Mouse (Mus musculus) lung, postnatal 0 days (tissue): ENCODE results near the gene Arhgap9. TPM values are rescaled to one million over a fixed set of nuclear protein-coding genes. Genes with fewer than 3 reads are reported as not detected.
A peak's percentile ranks its signal among the peaks of the same experiment; 100 is the strongest.

Experiments
- ATAC-seq: fragments of 200-750 bp; cut with Nextera tagmentation; 2 replicates; pipeline ENCODE4 v1.8.0; 2017; ENCODE audit warnings: moderate library complexity
- DNase-seq: peaks from one replicate; pipeline ENCODE4 v3.0.0-alpha.2; 2016; ENCODE audit warnings: low spot score
- H3K27ac ChIP-seq: fragments of 300-500 bp; sonication (generic); 2 replicates; pipeline ENCODE4 v1.5.1; 2014; ENCODE audit warnings: antibody characterized with exemption, mild to moderate bottlenecking, low read length, mixed read lengths
- H3K27me3 ChIP-seq: fragments of 300-500 bp; sonication (generic); replicated peaks from 2 replicates; pipeline ENCODE4 v1.6.1; 2014; ENCODE audit warnings: low read length, mixed read lengths; ENCODE audit not compliant: insufficient read depth
- H3K36me3 ChIP-seq: fragments of 300-500 bp; sonication (generic); 2 replicates; pipeline ENCODE4 v1.6.1; 2014; ENCODE audit warnings: low read length, mixed read lengths; ENCODE audit not compliant: insufficient read depth
- H3K4me1 ChIP-seq: fragments of 300-500 bp; sonication (generic); 2 replicates; pipeline ENCODE4 v1.6.1; 2014; ENCODE audit warnings: antibody characterized with exemption, low read depth, low read length, mixed read lengths; ENCODE audit not compliant: insufficient read depth
- H3K4me2 ChIP-seq: fragments of 300-500 bp; sonication (generic); replicated peaks from 2 replicates; pipeline ENCODE4 v1.6.1; 2014; ENCODE audit warnings: low read depth, mild to moderate bottlenecking, low read length, moderate library complexity, mixed read lengths
- H3K4me3 ChIP-seq: fragments of 300-500 bp; sonication (generic); 2 replicates; pipeline ENCODE4 v1.5.1; 2014; ENCODE audit warnings: low read depth, low read length
- H3K9ac ChIP-seq: fragments of 300-500 bp; sonication (generic); replicated peaks from 2 replicates; pipeline ENCODE4 v1.6.1; 2014; ENCODE audit warnings: low read depth, mild to moderate bottlenecking
- H3K9me3 ChIP-seq: fragments of 300-500 bp; sonication (generic); 2 replicates; pipeline ENCODE4 v1.6.1; 2016; ENCODE audit warnings: low read length, mixed read lengths
- CTCF ChIP-seq: IDR thresholded peaks from 2 replicates; pipeline ENCODE4 v1.5.1; 2016; ENCODE audit warnings: antibody characterized with exemption, mild to moderate bottlenecking
- EP300 ChIP-seq: IDR thresholded peaks from 2 replicates; pipeline ENCODE4 v1.6.1; 2016; ENCODE audit warnings: antibody characterized with exemption, mild to moderate bottlenecking, control low read depth
- WGBS: fragments of 180-500 bp; shearing (Covaris S2); extraction: QIAGEN DNeasy Blood & Tissue Kit; methylation state at CpG from one replicate; pipeline ENCODE4 v1.1.7; 2014; 5-methylcytosine and 5-hydroxymethylcytosine counted together
- polyA plus RNA-seq: library from polyadenylated mRNA; unstranded; fragments of >200 nt; fragmentation: Nextera tagmentation; extraction: Ambion mirVana; gene quantifications from 2 replicates; pipeline ENCODE4 v1.2.1, GENCODE M21; 2015

Arhgap9 gene
- polyA plus RNA-seq, 1 experiment from 2014 or later: 8.5 TPM

DNA sequence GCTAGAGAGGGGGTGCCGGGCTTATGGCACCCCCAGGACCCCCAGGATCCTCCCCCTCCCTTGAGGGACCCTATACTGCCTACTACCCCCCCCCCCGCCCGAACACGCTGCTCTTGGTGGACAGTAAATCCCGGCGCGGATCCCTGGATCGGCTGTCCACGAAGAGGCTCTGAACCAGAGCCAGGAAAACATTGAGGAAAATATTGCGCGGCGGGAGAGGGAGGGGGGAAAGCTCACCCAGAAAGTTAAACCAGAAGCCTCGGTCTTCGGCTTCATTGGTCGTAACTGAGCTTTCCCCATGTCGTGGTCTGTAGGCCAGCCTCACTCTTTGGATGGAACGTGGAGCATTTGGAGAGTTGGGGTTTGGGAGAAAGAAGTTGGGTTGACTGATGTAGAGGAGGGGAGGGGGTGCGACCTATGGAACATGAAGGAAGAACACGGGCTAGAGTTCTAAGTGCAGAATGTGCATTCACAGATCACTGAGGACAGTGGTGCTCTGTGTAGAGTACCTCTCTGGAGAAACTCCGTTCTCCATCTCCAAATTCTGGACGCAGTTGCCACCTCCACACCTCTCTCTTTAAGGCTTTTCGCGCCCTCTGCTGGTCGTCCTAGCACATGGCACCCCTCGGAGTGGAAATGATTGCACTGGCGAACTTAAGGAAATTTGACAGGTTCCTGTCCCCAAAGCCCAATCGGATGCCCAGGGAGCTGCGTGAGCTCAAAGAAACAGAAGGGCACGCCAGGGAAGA, 20.3 kb downstream of the Arhgap9 start, which contains the start of gene Gli1:
Gene Gli1 (minus strand): TSS at position 84 of the 749 bp plus-strand sequence.
- ATAC-seq (peak; percentile 44), DNase-seq (peak; percentile 91)
- Histone ChIP-seq H3K27me3 (no peaks in the 10 kb centered on the region; the same call in 1 of the 2 replicates), H3K9me3 (no peaks in the 10 kb centered on the region), H3K36me3 (no peaks in the 10 kb centered on the region), H3K4me3 (peak within 1 kb of the TSS; percentile 49), H3K27ac (peak within 1 kb of the TSS; percentile 80; the same call in 1 of the 2 replicates), H3K9ac (no peak within 1 kb of the TSS), H3K4me1 (peaks cover 8% of the 10 kb centered on the region), H3K4me2 (peak within 1 kb of the TSS; percentile 79)
- no peak for TF ChIP-seq EP300
- TF ChIP-seq CTCF: peak; percentile 94
- WGBS: 0% methylated on average over 28 of the region's 29 CpGs

DNA sequence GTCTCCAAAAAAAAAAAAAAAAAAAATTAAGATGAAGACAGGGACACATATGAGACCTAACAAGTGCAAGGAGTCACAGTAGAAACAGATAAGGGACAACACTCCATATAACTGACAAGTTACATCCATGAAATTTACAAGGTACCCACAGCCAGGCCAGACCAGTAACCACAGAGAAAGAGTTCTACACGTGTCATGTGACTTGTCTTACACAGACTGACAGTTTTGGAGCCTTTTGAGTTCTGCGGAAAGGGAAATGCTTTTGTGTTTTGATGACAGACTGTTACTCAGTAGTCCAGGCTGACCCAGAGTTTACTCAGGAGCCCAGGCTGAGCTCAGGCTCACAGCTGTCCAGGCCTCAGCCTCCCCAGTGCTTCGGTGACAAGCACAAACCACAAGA, 21.3 kb downstream of the Arhgap9 start:
- Histone ChIP-seq H3K9me3 (no peaks in the 10 kb centered on the region), H3K27ac (no peak overlapping the region), H3K4me2 (no peak overlapping the region), H3K4me3 (no peak overlapping the region), H3K36me3 (no peaks in the 10 kb centered on the region), H3K9ac (no peak overlapping the region), H3K27me3 (no peaks in the 10 kb centered on the region; the same call in 1 of the 2 replicates), H3K4me1 (peaks cover 8% of the 10 kb centered on the region)
- ATAC-seq: no peak
- TF ChIP-seq CTCF (no peak), EP300 (no peak)
- 63% methylated on average over 3 of the region's 3 CpGs for WGBS
- no peak for DNase-seq

DNA sequence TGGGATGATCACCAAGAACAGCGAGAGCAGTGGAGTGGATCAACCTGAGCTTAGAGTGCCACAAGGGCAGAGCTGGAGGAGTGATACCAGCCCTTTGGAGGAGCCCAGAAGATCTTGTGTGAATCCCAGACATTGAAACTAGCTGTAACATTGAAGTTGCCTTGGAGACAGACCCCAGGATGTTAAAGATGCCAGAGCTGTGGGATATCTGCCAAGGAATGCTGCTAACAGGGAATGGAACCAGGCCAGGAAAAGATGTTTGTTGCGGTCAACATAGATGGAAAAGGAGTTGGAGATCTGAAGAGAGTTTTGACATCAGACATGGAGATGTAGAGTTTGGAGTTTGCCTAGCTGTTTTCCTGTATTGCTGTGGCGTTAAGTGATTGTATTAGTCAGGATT, 24.4 kb downstream of the Arhgap9 start:
- no peak for ATAC-seq
- Histone ChIP-seq H3K9ac (no peak overlapping the region), H3K9me3 (no peaks in the 10 kb centered on the region), H3K36me3 (no peaks in the 10 kb centered on the region), H3K4me2 (no peak overlapping the region), H3K4me3 (no peak overlapping the region), H3K4me1 (no peaks in the 10 kb centered on the region; the same call in 1 of the 2 replicates), H3K27me3 (no peaks in the 10 kb centered on the region), H3K27ac (no peak overlapping the region)
- WGBS: 72% methylated on average over 3 of the region's 3 CpGs
- DNase-seq: no peak
- no peak for TF ChIP-seq EP300
- TF ChIP-seq CTCF: no peak

DNA sequence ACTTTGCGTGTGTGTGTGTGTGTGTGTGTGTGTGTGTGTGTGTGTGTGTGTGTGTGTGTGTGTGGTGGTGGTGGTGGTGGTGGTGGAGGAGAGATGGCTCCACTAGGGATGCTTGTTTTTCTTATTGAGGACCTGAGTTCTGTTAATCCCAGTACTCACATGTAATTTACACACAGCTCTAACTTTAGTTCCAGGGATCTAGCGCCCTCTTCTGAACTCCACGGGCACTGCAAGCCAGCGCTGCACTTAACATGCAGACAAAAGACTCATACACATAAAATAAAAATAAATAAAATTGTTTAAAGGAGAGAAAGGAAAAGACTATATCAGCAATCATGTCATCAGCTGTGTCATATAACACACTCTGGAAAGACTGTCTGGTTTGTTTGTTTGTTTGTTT, 27.2 kb downstream of the Arhgap9 start:
- DNase-seq (no peak), ATAC-seq (no peak)
- Histone ChIP-seq H3K4me3 (no peak overlapping the region), H3K9me3 (no peaks in the 10 kb centered on the region), H3K27ac (no peak overlapping the region), H3K36me3 (no peaks in the 10 kb centered on the region), H3K4me2 (no peak overlapping the region), H3K27me3 (no peaks in the 10 kb centered on the region), H3K4me1 (no peaks in the 10 kb centered on the region), H3K9ac (no peak overlapping the region)
- WGBS: 73% methylated on average over 4 of the region's 4 CpGs
- TF ChIP-seq CTCF (peak; percentile 31), EP300 (no peak)

DNA sequence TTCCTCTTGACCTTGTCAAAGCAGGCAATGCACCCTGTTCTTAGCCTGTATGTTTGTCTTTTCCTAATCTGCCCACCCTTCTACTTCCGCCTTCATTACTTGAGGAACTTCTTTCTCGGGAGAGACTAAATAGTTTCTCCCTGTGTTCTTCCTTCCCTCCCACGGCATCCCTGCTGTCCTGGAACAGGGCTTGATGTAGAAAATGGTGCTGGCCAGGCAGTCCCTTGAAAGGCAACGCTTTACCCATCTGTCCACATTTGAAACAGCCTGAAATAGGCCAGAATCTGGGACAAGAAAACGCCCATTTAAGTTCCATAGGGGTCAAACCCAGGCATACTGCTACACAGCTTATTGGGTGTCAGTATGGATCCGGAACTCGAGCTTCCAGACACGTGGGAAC, 28.0 kb downstream of the Arhgap9 start:
- Histone ChIP-seq H3K27me3 (no peaks in the 10 kb centered on the region), H3K36me3 (no peaks in the 10 kb centered on the region), H3K27ac (no peak overlapping the region), H3K9me3 (no peaks in the 10 kb centered on the region), H3K4me3 (no peak overlapping the region), H3K4me1 (no peaks in the 10 kb centered on the region), H3K9ac (no peak overlapping the region), H3K4me2 (no peak overlapping the region)
- TF ChIP-seq CTCF: no peak
- no peak for TF ChIP-seq EP300
- DNase-seq: no peak
- ATAC-seq: no peak
- WGBS: 70% methylated on average over 8 of the region's 8 CpGs

DNA sequence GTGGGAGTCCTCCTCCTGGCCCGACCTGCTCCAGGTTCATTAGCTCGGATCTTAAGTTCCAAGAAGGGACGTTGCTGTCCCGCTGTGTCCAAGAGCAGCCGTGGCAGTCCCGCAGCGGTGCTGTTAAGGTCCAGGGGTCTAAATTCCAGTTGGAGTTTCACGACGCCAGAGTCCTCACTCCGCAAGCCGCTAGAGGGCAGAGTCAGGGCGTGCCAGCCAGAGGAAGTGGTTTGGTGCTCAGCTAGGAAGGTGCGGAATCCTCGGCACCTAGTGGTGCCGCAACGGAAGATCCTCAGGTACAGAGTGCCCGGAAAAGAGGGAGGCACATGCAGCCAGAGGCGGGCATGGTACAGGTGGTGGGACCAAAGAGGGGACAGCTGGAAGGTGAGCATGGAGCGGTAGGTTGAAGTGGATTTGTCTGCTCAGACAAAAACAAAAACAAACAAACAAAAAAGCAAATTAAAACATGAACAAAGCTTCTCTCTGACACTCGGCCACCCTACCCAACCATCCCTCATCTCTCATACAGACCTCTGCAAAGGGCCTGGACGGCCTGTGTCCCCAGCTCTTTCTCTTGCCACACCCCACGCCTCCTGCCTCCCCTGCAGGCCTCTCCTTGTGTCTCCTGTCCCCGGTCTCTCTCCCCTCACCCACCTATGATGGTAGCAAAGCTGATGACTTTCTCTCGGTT, 29.0 kb downstream of the Arhgap9 start:
- Histone ChIP-seq H3K4me2 (peak overlapping the region; percentile 41), H3K27ac (no peak overlapping the region), H3K4me1 (no peaks in the 10 kb centered on the region), H3K9me3 (no peaks in the 10 kb centered on the region), H3K36me3 (no peaks in the 10 kb centered on the region), H3K4me3 (no peak overlapping the region), H3K27me3 (no peaks in the 10 kb centered on the region), H3K9ac (no peak overlapping the region)
- TF ChIP-seq CTCF (peak; percentile 91), EP300 (no peak)
- WGBS: 10% methylated on average over 23 of the region's 24 CpGs
- DNase-seq: peak; percentile 81
- ATAC-seq: peak; percentile 70
